Mouse (Mus musculus) midbrain, postnatal 0 days (tissue): ENCODE measurements at regions not wholly inside any gene's neighbourhood (a gene's known extent, or its start where the extent isn't known, plus 50 kb on each side); places are given as distances from the start of the nearest gene placed in this dataset.
A peak's percentile ranks its signal among the peaks of the same experiment; 100 is the strongest.

Experiments
- ATAC-seq: fragments of 200-750 bp; cut with Nextera tagmentation; 2 replicates; pipeline ENCODE4 v1.8.0; 2017; ENCODE audit warnings: moderate number of reproducible peaks, mild to moderate bottlenecking, moderate TSS enrichment, moderate library complexity; ENCODE audit not compliant: low FRiP score
- DNase-seq: peaks from one replicate; pipeline ENCODE4 v3.0.0-alpha.2; 2015; ENCODE audit warnings: low spot score
- H3K27ac ChIP-seq: fragments of 300-500 bp; sonication (generic); 2 replicates; pipeline ENCODE4 v1.5.1; 2014; ENCODE audit warnings: low read depth, mild to moderate bottlenecking, low read length, mixed read lengths
- H3K27me3 ChIP-seq: fragments of 300-500 bp; sonication (generic); 2 replicates; pipeline ENCODE4 v1.6.1; 2014; ENCODE audit warnings: low read length, control low read depth, mixed read lengths; ENCODE audit not compliant: insufficient read depth
- H3K36me3 ChIP-seq: fragments of 300-500 bp; sonication (generic); 2 replicates; pipeline ENCODE4 v1.6.1; 2014; ENCODE audit warnings: low read length, control low read depth, mixed read lengths; ENCODE audit not compliant: insufficient read depth
- H3K4me1 ChIP-seq: fragments of 300-500 bp; sonication (generic); 2 replicates; pipeline ENCODE4 v1.6.1; 2014; ENCODE audit warnings: mild to moderate bottlenecking, control low read depth, antibody characterized with exemption, low read length, mixed read lengths; ENCODE audit not compliant: insufficient read depth
- H3K4me2 ChIP-seq: fragments of 300-500 bp; sonication (generic); 2 replicates; pipeline ENCODE4 v1.6.1; 2014; ENCODE audit warnings: low read depth, mild to moderate bottlenecking, low read length, mixed read lengths; ENCODE audit not compliant: poor library complexity, severe bottlenecking
- H3K4me3 ChIP-seq: fragments of 300-500 bp; sonication (generic); 2 replicates; pipeline ENCODE4 v1.5.1; 2014; ENCODE audit warnings: low read depth, mild to moderate bottlenecking, low read length, moderate library complexity
- H3K9ac ChIP-seq: fragments of 300-500 bp; sonication (generic); replicated peaks from 2 replicates; pipeline ENCODE4 v1.6.1; 2014; ENCODE audit warnings: mild to moderate bottlenecking, low read length, moderate library complexity, mixed read lengths; ENCODE audit not compliant: poor library complexity, severe bottlenecking
- H3K9me3 ChIP-seq: fragments of 300-500 bp; sonication (generic); 2 replicates; pipeline ENCODE4 v1.6.1; 2016; ENCODE audit warnings: low read length, control low read depth
- CTCF ChIP-seq: IDR thresholded peaks from 2 replicates; pipeline ENCODE4 v1.5.1; 2016; ENCODE audit warnings: antibody characterized with exemption, mild to moderate bottlenecking
- WGBS: fragments of 180-500 bp; shearing (Covaris S2); extraction: QIAGEN DNeasy Blood & Tissue Kit; methylation state at CpG from one replicate; pipeline ENCODE4 v1.1.7; 2014; 5-methylcytosine and 5-hydroxymethylcytosine counted together

GRCm38 (mm10) chr15:46836297-46836696 lies 6702.1 kb downstream of the 9330182O14Rik start:
- Histone ChIP-seq H3K4me3 (no peak overlapping the region), H3K4me1 (no peaks in the 10 kb centered on the region), H3K4me2 (no peak overlapping the region), H3K36me3 (no peaks in the 10 kb centered on the region), H3K27ac (no peak overlapping the region), H3K9ac (no peak overlapping the region), H3K27me3 (no peaks in the 10 kb centered on the region), H3K9me3 (no peaks in the 10 kb centered on the region)
- no peak for TF ChIP-seq CTCF
- no peak for ATAC-seq
- DNase-seq: peak; percentile 47
- 39% methylated on average over 2 of the region's 2 CpGs for WGBS

DNA sequence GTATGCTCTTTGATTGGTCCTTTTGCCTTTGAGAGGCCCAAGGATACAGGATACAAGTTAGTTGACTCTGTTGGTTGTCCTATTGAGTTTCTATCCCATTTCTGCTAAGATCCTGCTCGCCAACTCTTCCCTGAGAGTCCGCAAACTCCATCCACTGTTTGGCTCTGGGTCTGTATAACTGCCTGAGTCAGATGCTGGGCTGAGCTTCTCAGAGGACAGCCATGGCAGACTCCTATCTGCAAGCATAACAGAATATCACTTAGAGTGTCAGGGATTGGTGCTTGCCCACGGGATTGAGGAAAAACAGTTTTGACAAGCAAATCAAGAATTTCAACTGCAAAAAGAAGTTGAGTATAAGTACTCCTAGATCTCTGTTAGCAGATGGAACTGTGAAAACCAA lies 6703.9 kb downstream of the 9330182O14Rik start:
- Histone ChIP-seq H3K36me3 (no peaks in the 10 kb centered on the region), H3K27me3 (no peaks in the 10 kb centered on the region), H3K9ac (no peak overlapping the region), H3K9me3 (no peaks in the 10 kb centered on the region), H3K4me2 (no peak overlapping the region), H3K4me1 (no peaks in the 10 kb centered on the region), H3K27ac (no peak overlapping the region), H3K4me3 (no peak overlapping the region)
- no peak for TF ChIP-seq CTCF
- WGBS: 79% methylated on average over 3 of the region's 3 CpGs
- no peak for DNase-seq
- no peak for ATAC-seq

DNA sequence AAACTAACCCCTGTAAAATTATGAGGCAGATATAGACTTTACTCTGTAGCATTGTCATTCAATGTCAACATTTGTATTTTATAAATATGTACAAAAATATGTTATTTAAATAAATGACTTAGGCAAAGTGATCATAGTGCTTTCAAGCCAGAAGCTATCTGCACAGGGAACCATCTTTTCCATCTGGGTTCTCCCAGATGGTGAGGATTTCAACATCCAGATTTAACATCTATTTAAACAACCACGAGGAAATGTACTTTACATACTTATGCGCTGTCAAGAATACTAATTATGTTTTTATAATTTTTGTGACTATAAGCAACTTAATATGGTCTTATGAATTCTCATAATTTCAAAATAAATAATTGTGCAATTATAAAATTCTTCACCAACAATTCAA lies 6715.4 kb downstream of the 9330182O14Rik start:
- DNase-seq (no peak), ATAC-seq (no peak)
- no peaks in the 10 kb centered on the region for H3K4me1 ChIP-seq
- H3K36me3 ChIP-seq: no peaks in the 10 kb centered on the region
- no peak overlapping the region for H3K9ac ChIP-seq
- no peak for TF ChIP-seq CTCF
- no peak overlapping the region for H3K27ac ChIP-seq
- no peaks in the 10 kb centered on the region for H3K27me3 ChIP-seq
- H3K4me3 ChIP-seq: no peak overlapping the region
- no peak overlapping the region for H3K4me2 ChIP-seq
- WGBS: 84% methylated on average over 2 of the region's 2 CpGs
- no peaks in the 10 kb centered on the region for H3K9me3 ChIP-seq
